Mouse (Mus musculus): ENCODE measurements at regions not wholly inside any gene's neighbourhood (a gene's known extent, or its start where the extent isn't known, plus 50 kb on each side); places are given as distances from the start of the nearest gene placed in this dataset.

- TF ChIP-seq CTCF (IDR thresholded peaks at IDR 0.05; ENCODE audit: low read depth) (no peak), EP300 (IDR thresholded peaks at IDR 0.05; ENCODE audit: low read depth) (no peak)
Measured at GRCm38 (mm10) chr10:17629709-17630108, 93.3 kb upstream of the Cited2 start.

Measured in liver, postnatal 0 days (tissue).